Mouse (Mus musculus) erythroblast, embryonic 14.5 days (primary cell): ENCODE results near the gene Il10rb. TPM values are rescaled to one million over a fixed set of nuclear protein-coding genes. Genes with fewer than 3 reads are reported as not detected.
A peak's percentile ranks its signal among the peaks of the same experiment; 100 is the strongest.

Experiments
- H3K27me3 ChIP-seq: 2 replicates; pipeline ENCODE4 v1.6.1; 2012; ENCODE audit warnings: inconsistent platforms; ENCODE audit not compliant: control insufficient read depth
- H3K36me3 ChIP-seq: 2 replicates; pipeline ENCODE4 v1.6.1; 2012; ENCODE audit warnings: mild to moderate bottlenecking, inconsistent platforms; ENCODE audit not compliant: control insufficient read depth
- H3K4me1 ChIP-seq: 2 replicates; pipeline ENCODE4 v1.6.1; 2012; ENCODE audit warnings: inconsistent platforms; ENCODE audit not compliant: control insufficient read depth
- H3K4me3 ChIP-seq: replicated peaks from 2 replicates; pipeline ENCODE3; 2012; ENCODE audit warnings: moderate library complexity, mild to moderate bottlenecking, inconsistent platforms
- H3K9me3 ChIP-seq: 2 replicates; pipeline ENCODE4 v1.6.1; 2012; ENCODE audit warnings: low read length, inconsistent platforms, mixed read lengths; ENCODE audit not compliant: control insufficient read depth
- GATA1 ChIP-seq: IDR thresholded peaks from 2 replicates; pipeline ENCODE4 v1.6.1; 2012; ENCODE audit warnings: low read length, inconsistent platforms, mixed read lengths
- TAL1 ChIP-seq: IDR thresholded peaks from 3 replicates; pipeline ENCODE4 v1.6.1; 2012; ENCODE audit warnings: low read length, inconsistent platforms, mixed read lengths
- polyA plus RNA-seq: library from polyadenylated mRNA; stranded (reverse); fragments of >175 nt; gene quantifications from 2 replicates; pipeline ENCODE4 v1.2.3, GENCODE M21; 2012

Gene Il10rb
- polyA plus RNA-seq, 1 experiment: 0.73 TPM

GRCm38 (mm10) chr16:91366567-91366966 lies 39.4 kb upstream of the Il10rb start:
- Histone ChIP-seq H3K9me3 (no peaks in the 10 kb centered on the region), H3K4me1 (peaks cover 55% of the 10 kb centered on the region), H3K4me3 (no peak overlapping the region), H3K36me3 (no peaks in the 10 kb centered on the region), H3K27me3 (no peaks in the 10 kb centered on the region)
- no peak for TF ChIP-seq GATA1
- TF ChIP-seq TAL1: no peak

- Histone ChIP-seq H3K9me3 (no peaks in the 10 kb centered on the region), H3K36me3 (no peaks in the 10 kb centered on the region), H3K4me1 (peaks cover 56% of the 10 kb centered on the region), H3K4me3 (no peak overlapping the region), H3K27me3 (no peaks in the 10 kb centered on the region)
- TF ChIP-seq TAL1 (no peak), GATA1 (no peak)
Measured at GRCm38 (mm10) chr16:91367066-91367465, 38.9 kb upstream of the Il10rb start.

GRCm38 (mm10) chr16:91372577-91373472 lies 33.1 kb upstream of the Il10rb start, which contains the start of gene Ifnar2:
Ifnar2 (plus strand) TSS chr16:91372783.
- H3K4me1 ChIP-seq: peaks cover 57% of the 10 kb centered on the region
- peaks cover 35% of the 10 kb centered on the region for H3K36me3 ChIP-seq
- TF ChIP-seq TAL1: no peak
- no peak for TF ChIP-seq GATA1
- H3K27me3 ChIP-seq: no peaks in the 10 kb centered on the region
- H3K9me3 ChIP-seq: peaks cover 3% of the 10 kb centered on the region
- peak within 1 kb of the TSS; percentile 79 for H3K4me3 ChIP-seq

- peaks cover 61% of the 10 kb centered on the region for H3K4me1 ChIP-seq
- H3K4me3 ChIP-seq: peak overlapping the region; percentile 79
- H3K36me3 ChIP-seq: peaks cover 44% of the 10 kb centered on the region
- peaks cover 3% of the 10 kb centered on the region for H3K9me3 ChIP-seq
- TF ChIP-seq GATA1 (no peak), TAL1 (no peak)
- H3K27me3 ChIP-seq: no peaks in the 10 kb centered on the region
Measured at GRCm38 (mm10) chr16:91373473-91374252, 32.3 kb upstream of the Il10rb start.

- TF ChIP-seq GATA1: peak; percentile 58
- no peak for TF ChIP-seq TAL1
- Histone ChIP-seq H3K27me3 (no peaks in the 10 kb centered on the region), H3K9me3 (peaks cover 3% of the 10 kb centered on the region), H3K36me3 (peaks cover 49% of the 10 kb centered on the region), H3K4me1 (peaks cover 66% of the 10 kb centered on the region), H3K4me3 (peak overlapping the region; percentile 79)
Measured at GRCm38 (mm10) chr16:91374253-91374634, 31.7 kb upstream of the Il10rb start.

GRCm38 (mm10) chr16:91376701-91377100 lies 29.3 kb upstream of the Il10rb start:
- Histone ChIP-seq H3K4me3 (no peak overlapping the region), H3K9me3 (peaks cover 3% of the 10 kb centered on the region), H3K36me3 (peaks cover 73% of the 10 kb centered on the region), H3K27me3 (no peaks in the 10 kb centered on the region), H3K4me1 (peaks cover 69% of the 10 kb centered on the region)
- TF ChIP-seq TAL1: no peak
- no peak for TF ChIP-seq GATA1

- Histone ChIP-seq H3K36me3 (peaks cover 91% of the 10 kb centered on the region), H3K4me1 (peaks cover 70% of the 10 kb centered on the region), H3K4me3 (no peak overlapping the region), H3K27me3 (no peaks in the 10 kb centered on the region), H3K9me3 (peaks cover 3% of the 10 kb centered on the region)
- no peak for TF ChIP-seq GATA1
- TF ChIP-seq TAL1: no peak
Measured at GRCm38 (mm10) chr16:91378431-91378986, 27.5 kb upstream of the Il10rb start.

GRCm38 (mm10) chr16:91378991-91379390 lies 27.0 kb upstream of the Il10rb start:
- H3K27me3 ChIP-seq: no peaks in the 10 kb centered on the region

GRCm38 (mm10) chr16:91379412-91379811 lies 26.6 kb upstream of the Il10rb start:
- peaks cover 98% of the 10 kb centered on the region for H3K36me3 ChIP-seq
- TF ChIP-seq TAL1 (no peak), GATA1 (no peak)
- no peaks in the 10 kb centered on the region for H3K27me3 ChIP-seq
- H3K9me3 ChIP-seq: peaks cover 3% of the 10 kb centered on the region
- H3K4me3 ChIP-seq: no peak overlapping the region
- H3K4me1 ChIP-seq: peaks cover 63% of the 10 kb centered on the region

More at GRCm38 (mm10) chr16:91378991-91379390, 27.0 kb upstream of the Il10rb start:
- TF ChIP-seq TAL1: no peak
- no peak for TF ChIP-seq GATA1
- Histone ChIP-seq H3K4me3 (no peak overlapping the region), H3K9me3 (peaks cover 3% of the 10 kb centered on the region), H3K36me3 (peaks cover 95% of the 10 kb centered on the region), H3K4me1 (peaks cover 67% of the 10 kb centered on the region)
